Mouse (Mus musculus) kidney, adult 18-20 months (tissue): ENCODE measurements around the gene Rxrg.

Experiments used
- DNase-seq: peaks from one replicate; pipeline ENCODE4 v3.0.0; 2021

The Rxrg gene

DNA sequence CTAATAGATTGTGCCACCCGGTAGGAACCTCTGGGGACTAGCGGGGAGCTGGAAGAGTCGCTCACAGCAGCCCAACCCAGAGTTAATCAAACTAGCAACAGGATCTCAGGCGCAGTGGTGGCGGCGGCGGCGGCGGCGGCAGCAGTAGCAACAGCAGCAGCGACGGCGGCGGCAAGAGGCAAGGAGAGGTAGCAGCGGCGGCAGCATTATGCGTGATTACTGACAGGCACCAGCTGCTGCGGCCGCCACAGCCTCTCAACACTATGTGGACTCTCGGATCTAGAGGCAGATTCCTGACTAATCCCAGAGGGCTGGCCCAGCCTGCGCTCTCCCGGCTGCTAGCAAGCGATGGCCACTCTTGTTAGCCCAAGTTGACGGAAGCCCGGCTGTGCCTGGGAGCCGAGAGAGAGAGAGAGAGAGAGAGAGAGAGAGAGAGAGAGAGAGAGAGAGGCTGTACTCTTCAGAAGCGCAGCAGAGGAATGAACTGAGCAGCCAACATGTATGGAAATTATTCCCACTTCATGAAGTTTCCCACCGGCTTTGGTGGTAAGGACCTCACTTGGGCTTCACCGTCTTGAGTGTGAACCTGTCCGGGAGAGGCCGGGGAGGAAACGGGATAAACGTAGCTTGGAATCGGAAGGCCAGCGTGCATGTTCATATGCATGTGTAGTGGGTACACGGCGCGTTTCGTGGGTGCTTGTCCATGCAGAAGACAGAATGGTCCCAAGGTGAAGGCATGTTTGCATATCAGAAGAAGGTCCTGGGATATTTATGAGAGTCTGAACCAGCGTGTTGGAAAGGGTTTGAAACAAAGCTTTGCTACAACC lies at the start of gene Rxrg:
Gene Rxrg, plus strand, starts transcription at position 130 of the 827 bp plus-strand sequence.
- DNase-seq: peak; percentile 46

DNA sequence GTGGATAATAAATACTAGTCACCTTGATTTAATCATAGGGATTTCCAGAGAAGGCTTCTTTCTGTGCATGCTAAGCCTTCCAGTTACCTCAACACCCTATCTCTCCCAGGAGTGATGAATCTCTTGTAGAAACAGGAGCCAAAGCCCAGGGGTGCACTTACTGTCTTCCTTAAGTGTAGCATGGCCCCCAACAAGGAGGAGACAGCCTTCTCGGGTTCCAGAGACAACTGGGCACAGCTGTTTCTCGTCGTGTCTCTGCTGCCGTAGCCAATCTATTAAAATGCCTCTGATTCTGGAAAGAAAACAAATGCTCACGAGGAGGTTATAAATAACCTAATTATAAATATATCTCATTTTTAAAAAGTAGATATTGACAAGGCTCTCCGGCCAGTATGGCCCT lies 48.9 kb upstream of the Rxrg start:
- DNase-seq: no peak

DNA sequence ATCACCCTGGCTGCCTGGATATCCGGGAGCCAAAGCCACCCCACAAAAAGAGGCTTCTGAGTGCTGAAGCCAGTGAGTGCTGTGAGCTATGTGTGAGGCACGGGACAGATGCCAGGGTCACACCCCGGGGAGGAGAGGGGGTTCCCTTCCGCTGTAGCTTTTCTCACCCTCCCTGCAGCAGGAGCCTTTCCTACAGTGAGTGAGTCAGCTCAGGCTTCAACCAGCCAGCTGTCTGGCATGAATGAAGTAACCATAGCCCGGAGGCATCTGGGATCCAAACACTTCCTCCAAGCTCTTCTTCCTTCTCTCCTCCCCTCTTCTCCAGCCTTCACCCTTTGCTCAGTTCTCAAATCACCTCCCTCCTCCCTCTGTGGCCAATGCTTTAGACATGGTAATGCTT lies 46.6 kb upstream of the Rxrg start:
- no peak for DNase-seq

DNA sequence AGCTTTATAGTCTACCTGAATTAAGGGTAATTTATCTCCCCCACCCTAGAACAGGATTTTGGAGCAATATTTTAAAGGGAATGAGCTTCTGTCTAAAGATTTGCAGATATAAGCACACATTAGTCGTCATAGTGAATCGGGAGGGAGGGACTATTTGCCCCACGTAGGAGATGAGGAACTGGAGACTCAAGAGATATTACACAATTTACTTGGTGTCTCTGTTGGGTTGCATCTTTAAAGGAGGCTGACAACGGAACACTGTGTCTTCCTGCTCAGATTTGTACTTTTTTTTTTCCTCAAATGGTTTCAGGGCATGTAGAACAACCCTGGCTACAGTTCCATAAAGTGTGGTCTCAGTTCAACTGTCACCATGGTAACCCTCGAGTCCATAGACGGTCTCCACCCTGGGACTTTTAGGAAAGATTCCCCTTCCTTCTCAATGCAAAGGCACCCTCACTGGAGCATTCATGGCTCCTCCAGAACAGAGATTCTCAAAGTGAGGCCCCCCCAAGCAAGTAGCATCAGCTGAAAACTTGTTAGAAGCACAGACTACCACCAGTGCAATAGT lies 44.1 kb upstream of the Rxrg start:
- no peak for DNase-seq

DNA sequence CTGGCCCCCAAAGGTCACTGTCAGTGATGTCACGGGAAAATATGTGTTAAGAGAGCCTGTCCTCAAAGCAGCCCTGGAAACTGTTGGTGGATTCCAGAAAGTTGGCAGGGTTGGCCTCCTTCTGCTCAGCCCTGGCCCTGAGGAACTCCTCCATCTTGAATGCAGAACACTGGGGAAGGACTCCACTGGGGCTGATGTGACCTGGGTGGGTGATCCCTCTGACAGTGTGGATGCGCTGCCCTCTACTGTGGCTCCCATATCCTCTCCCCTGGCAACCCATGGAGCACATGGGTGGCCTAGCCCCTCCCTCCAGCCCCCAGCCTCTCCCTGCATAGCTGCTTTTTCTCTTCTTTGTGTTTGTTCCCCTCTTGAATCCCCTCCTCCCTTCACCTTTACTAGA lies 31.6 kb upstream of the Rxrg start:
- DNase-seq: no peak

DNA sequence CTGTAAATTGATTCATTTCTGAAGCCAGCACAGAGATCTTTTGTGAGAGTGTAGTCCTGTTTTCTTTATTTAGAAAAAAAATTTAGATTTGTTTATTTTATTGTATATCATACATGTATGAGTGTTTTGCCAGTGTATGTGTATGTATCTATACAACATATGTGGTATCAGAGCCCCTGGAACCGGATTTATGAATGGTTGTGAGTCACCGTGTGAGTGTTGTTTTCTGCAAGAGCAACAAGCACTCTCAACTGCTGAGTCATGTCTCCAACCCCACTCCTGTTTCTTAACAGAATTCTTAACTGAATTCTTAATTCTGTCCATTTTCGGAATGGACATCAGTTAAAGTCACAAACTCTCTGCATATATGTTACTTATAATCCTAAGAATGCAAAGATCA lies 19.1 kb upstream of the Rxrg start:
- no peak for DNase-seq

DNA sequence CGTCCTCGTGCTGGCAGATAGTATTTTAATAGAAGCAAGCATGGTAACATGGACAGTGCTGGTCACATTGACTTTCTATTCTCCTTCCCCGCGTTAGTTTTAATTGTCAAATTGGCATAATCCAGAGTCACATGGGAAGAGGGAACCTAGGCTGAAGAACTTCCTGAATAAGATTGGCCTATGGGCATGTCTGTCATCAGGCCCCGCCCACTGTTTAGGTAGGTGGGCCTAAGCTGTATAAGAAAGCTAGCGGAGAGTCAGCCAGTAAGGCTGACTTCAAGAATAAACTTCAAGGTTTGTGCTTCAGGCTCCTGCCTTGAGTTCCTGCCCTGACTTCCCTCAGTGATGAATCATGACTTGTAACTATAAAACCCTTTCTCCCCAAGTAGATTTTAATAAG lies 15.0 kb upstream of the Rxrg start:
- DNase-seq: no peak

DNA sequence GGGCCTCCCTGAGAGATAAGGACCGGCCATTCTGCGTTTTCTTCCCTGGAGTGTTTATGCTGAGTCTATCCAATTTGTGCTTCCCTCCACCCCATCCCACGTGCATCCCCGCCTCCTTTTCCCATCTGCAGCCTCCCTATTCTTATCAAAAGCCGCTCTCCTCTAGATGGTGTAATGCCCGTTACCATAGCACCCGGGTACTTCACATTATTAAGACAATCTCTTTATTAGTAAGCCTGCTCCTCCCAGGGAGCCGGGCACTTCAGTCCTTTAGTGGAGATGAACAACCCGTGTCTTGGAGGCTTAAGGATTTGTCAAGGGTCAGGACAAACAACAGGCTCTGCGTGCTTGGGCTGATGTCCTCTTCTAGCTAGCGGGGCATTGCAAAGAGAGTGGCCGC lies 14.3 kb upstream of the Rxrg start:
- no peak for DNase-seq

DNA sequence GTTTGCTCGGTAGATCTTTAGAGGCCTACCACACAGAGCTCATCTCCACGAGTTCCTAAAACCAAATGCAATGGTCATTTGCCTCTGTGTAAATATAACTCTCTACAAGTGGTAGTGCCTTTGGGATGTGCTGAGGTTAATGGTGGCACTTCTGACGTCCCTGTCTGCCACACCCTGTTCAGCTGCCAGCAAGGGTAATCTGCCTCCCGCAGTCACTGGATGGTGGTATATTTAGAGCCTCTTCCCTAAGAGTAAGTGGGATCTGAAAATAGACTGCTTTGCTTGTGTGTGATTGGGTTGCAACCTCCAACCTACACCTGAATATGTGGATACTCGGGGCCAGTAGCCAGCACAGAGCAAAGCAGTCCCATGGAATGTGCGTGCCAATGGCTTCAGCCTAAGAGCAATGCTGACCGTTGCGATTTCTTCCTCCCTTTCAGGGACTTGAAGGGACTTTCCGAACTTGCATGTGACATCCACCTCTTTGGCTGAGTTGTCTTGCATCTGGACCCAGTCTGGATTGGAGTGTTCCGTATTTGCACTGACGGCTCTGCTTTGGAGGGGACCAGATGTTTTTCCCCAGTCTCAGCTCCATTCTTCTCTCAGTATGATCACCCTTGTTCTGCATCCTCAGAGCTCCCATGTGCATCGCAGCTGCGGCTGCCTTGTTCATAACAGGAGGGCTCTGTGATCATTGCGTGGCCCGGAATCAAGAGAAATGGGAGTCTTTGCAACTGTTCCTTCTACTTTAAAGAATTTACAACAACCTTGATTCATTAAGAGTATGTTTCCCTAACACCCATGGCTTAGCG lies 9.2 kb upstream of the Rxrg start:
- no peak for DNase-seq

DNA sequence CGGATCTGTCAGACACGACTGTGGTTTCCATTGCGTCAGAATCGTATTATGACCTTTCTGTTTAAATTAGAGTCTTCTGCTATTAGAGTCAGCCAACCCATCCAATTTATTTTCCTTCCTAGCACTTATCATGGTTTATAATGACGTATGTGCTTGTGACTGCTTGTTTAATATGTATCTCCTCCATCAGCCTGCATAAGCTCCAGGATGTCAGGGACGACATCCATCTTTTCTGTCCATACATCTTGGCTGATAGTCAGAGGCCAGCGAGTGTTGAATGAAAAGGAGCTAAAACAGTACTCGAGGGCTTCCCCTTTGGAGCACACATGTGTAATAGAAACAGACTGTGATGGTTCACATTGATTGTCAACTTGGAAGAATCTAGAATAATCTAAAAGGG lies 6.0 kb upstream of the Rxrg start:
- DNase-seq: no peak

DNA sequence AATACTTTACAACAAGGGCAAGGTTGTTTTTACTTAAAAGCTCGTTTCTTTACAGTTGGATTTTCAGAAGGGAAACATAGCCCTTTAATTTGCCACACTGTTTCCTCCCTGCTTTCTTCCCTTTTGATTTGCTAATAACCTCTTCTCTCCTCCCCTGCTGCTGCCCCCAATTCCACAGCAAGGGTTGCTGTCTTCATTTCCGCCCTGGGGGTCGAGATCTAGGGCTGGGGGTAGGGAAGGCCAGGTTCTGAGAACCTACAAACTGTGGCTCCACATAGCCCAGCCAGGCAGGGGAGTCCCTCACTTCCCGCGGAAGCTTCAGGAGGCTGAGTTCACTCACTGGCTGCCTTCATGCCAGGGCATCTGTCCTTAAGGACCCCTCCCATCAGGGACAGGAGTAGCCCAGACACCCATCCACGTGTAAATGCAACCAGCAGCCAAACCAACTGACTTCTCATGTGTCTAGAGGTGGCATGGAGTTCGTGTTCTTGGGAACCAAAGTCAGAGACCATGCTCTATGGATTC lies 1.1 kb downstream of the Rxrg start:
- no peak for DNase-seq

DNA sequence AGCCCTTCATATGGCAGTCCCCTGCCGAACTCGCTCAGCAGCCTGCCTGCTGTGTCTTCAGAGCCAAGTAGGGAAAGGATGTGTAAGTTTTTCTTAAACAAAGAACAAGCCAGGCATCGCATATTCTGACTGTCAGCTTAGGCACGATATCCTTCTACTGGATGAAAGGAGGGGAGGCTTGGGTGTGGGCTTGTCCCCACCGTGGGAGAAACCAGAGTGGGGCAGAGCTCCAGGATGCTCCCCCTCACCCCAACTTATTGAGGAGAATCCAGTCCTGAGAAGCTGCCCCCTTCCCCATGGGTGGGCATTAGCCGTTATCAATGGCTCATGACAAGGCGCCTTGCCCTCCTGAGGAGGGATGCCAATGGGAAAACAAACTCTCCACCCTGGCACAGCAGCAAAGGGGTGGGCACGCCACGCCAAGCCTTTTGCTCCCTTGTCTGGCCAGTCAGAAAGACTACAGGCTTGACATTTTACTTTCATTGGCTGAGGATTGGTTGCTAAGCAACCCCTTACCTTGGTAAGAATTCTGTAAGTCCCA lies 10.1 kb downstream of the Rxrg start:
- DNase-seq: no peak

DNA sequence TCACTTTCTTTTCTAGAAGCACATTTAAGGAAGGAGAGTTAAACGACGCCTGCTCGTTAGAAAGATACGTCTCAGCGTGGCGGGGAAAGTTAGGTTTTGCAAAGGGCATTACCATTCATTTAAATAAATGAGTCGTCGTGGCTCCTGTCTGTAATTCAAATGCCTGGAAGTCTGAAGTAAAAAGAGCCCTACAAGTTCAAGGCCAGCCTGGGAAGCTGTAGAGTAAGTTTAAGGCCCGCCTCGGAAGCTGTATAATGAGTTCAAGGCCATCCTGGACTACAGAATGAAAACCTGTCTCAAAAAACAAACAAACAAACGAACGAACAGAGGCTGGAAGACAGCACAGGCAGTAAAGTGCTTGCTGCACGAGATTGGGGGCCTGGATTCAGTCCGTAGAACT lies 18.9 kb downstream of the Rxrg start:
- no peak for DNase-seq

DNA sequence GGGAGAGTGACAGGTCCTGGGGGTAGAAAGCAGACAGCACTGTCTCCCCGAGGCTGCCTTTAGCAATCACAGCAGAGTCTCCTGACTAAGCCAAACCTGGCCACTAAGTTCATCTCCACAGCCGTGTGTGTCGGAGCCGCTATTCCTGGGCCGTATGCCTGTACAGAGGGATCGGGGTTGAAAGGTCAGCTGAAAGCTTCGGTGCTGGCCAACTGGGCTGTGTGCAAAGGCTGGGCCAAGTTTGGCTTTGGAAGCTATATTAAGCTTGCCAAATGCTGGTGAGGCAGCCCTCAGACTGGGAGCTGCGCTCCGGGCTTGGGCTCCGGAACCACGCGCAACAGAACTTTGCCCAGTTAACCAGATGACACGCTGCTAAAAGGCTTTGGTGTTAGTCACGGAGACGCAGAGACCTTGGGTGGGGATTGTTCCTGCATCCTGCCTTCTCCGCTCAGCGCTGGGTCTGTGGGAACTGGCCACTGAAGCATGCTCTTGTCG lies 19.9 kb downstream of the Rxrg start:
- DNase-seq: peak; percentile 58

DNA sequence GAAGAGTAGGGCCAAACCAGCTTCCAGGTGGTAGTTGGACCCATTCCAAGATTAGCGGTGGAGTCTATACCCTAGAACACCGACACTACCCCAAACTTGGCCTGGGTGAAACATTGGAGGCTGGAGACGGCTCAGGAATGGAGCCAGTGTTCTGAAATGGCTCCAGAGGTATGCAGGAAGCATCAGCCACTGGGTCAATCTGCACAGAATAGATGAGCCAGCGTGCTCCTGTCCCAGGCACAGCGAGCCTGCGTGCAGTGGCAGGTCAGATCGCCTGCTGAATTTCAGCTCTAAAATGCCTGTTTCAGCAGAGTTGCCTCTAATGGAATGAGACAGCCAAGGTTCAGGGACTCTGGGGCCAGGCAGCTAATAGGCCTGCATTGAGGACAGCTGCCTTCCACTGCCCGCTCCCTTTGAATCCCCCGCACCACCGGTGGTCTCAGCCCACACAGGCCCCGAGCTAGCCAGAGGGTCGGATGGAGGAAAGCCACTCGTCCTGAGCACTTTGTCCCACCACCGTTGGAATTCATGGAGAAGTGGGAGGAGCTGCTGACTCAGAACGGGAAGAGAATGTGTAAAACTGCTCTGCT lies 22.1 kb downstream of the Rxrg start:
- DNase-seq: no peak

DNA sequence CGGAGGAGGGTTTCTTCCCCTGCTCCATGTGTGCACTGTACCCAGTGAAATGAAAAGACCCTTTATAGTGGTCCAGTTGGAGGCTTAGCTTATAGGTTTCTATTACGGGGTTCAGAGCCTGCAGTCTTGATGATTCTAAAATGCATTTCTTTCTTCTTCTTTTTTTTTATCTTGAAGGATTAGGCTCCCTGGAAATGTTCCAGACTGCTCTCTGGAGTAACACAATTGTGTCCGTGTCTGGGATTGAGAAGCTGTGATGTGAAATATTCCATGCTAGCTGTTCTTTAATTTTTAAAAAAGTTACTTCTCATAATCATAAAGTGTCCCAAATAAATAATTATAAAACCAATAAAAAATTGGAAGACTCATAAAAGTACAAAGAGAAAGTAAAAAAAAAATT lies 26.9 kb downstream of the Rxrg start:
- DNase-seq: no peak

DNA sequence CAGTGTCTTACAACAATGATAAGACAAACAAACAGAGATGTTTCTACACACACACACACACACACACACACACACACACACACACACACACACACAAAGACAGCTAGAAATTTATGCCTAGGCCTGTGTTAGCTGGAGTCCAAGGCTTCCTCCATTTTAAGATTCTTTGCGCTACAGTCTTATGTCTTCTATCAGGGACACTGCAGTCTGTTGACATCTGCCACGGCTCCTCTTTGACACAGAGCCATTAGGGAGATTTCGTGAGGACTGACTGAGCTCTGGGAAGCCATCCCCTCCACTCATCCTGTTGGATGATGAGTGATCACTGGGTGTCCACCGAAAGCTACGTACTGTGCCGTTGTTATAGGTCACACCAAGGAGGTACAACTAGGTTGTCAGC lies 33.6 kb downstream of the Rxrg start:
- no peak for DNase-seq

DNA sequence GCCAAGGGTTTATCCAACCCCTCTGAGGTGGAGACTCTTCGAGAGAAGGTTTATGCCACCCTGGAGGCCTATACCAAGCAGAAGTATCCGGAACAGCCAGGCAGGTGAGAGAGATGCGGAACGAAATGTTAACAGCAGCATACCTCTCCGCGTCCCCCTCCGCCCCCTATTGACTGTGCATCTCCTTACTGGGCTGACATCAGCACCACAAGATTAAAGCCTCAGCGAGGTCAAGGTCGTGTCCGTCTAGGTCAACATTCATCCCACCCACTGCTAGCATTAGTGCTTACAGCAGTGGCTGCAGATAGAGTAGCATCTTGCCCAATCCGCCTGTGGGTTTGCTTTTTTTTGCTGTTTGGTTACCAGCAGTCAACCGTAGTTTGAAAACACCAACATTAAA lies 37.5 kb downstream of the Rxrg start:
- no peak for DNase-seq

DNA sequence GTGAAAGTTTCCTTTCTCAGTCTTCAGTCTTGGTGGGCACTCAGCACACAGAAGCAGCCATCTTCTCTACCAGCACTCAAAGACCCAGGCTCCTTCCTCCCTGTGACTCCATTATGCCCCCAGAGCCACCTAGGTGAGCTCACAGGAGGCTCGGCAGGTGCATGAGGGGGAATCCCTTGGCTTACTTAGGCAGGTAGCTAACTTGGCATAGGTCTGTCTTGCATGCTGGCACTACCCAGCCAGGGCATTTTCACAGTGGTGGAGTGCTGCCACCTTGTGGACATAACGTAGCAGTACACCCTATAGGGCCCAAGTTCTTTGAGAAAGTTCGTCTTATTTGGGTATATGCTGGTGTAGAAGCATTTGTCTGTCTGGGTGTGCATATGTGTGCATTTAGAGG lies 38.8 kb downstream of the Rxrg start:
- peak; percentile 70 for DNase-seq

DNA sequence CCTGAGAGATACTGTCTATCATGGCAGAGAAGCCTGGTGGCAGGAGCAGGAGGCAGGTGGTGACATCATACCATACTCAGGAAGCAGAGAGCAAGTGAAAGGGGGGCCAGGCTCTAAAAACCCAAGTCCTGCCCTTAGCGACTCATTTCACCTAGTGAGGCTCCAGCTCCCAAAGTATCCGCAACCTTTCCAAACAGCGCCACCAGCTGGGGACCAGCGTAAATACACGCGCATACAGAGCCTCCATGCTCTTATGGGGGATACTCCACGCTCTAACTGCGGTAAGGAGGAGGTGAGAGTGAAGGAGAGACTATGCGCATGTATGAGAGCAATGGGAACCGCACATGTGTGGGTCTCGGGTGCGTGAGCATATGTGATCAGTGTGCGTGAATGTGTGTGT lies 39.9 kb downstream of the Rxrg start:
- peak; percentile 18 for DNase-seq

DNA sequence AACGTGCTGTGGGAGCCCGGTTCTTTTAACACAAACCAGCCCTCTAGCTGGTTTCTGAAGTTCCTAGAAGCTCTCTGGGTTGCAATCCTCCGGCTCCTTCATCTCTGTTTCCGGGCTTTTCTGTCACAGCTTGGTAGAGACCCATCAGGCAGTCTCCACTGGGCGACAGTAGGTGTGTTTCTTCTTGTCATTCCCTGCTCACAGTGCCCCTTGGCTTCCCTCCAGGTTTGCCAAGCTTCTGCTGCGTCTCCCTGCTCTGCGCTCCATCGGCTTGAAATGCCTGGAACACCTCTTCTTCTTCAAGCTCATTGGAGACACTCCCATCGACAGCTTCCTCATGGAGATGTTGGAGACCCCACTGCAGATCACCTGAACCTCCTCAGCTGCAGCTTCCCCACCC lies 40.7 kb downstream of the Rxrg start:
- DNase-seq: no peak

DNA sequence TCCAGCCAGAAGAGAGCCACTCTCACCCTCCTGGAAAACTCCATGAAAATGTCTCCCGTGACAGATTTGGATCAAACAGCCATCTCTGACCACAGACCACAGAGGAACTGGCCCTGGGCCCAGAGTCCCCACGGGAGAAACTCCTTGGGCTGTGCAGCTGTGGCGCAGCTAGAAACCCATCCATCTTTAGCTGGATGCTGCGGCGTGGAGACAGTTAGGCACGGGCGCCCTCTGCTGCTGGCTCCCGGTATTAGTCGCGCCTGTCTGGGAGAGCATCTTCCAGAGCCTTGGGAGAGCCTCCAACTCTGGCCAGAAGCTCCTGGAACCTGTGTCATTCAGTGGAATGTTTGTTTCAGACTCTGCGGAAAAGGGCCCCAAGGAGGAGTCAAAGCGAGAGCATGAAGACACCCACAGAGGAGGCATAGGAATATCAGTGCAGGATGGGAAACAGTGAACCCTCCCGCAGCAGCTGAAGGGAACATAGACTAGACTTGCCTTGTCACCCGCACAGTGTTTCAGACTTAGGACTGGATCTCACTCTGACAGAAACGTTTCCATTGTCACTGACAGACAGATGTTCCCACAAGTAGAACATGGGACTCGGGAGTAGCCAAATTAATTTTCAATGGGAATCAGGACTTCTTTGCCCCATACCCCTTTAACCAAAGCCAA lies 46.8 kb downstream of the Rxrg start:
- peak; percentile 87 for DNase-seq
